Mouse (Mus musculus): Measurements from ENCODE around the gene Slc25a3. TPM values are rescaled to one million over a fixed set of nuclear protein-coding genes. Genes with fewer than 3 reads are reported as not detected.

Gene Slc25a3
- total RNA-seq, 2 experiments from 2014 or later, result 1,091 to 1,914 TPM

DNA sequence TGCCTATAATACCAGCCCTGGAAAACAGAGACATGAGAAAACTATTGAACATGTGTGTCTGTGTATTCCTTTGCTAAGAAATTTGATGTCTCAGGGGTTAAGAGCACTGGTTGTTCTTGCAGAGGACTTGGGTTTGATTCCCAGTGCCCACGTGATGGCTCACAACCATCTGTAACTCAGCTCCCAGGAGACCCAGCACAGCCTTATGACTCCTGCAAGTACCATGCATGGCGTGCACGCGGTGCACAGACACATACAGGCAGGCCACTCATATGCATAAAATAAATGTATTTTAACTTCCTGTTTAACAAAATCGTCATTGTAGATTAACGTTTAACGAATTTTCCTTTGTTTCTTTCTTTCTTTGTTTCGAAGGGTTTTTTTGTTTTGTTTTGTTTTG lies 25.8 kb downstream of the Slc25a3 start:
- no peak for DNase-seq

- DNase-seq, result no peak
Measured at GRCm38 (mm10) chr10:91094251-91095104, 29.4 kb downstream of the Slc25a3 start.

DNA sequence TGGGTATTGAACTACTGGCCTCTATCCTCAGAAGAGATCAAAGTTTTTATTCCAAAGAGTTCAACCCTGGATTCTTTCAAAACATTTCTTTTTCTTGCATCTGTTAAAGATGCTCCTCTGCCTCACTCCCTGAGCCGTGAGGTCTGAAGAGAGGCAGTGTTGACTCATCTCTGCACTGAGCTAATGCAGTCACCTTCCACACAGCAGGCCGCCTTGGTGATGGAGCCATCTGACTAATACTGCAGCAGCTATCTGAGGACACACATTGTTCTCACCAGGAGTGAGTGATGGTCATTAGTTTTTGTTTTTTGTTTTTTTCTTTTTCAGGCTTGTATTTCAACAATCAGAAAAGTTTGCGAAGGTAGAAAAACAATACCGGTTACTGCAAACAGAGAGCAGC lies 31.0 kb downstream of the Slc25a3 start:
- DNase-seq, result peak; percentile 18 to 27

DNA sequence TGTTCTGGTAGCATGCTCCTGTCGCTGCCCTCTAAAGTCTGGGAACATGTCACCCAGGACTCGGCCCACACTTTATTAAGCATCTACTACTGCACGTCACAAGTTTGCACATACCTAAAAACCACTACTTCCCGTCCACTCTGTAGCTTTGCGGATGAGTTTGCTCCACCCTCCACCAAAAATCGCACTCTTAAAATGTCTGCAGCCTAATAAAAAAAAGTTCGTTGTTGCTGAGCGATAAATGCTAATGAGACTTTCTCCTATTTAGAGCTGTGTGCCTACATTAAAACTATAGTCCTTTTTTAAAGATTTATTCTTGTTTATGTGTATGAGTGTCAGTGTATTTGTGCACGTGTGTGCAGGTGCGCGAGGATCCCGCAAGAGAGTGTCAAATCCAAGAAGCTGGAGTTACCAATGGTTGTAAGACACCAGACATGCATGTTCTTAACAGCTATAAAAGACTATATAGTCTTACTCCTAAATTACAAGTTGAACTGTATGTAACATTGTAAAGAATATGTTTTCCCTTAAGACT lies 40.4 kb downstream of the Slc25a3 start:
- no peak for DNase-seq

GRCm38 (mm10) chr10:91082550-91083392 lies 41.1 kb downstream of the Slc25a3 start, which contains the start of the genes Apaf1 and Ikbip:
TSS of gene Apaf1 (minus strand) at chr10:91082770.
TSS of gene Ikbip (plus strand) at chr10:91082940.
- peak; percentile 100 for DNase-seq

DNA sequence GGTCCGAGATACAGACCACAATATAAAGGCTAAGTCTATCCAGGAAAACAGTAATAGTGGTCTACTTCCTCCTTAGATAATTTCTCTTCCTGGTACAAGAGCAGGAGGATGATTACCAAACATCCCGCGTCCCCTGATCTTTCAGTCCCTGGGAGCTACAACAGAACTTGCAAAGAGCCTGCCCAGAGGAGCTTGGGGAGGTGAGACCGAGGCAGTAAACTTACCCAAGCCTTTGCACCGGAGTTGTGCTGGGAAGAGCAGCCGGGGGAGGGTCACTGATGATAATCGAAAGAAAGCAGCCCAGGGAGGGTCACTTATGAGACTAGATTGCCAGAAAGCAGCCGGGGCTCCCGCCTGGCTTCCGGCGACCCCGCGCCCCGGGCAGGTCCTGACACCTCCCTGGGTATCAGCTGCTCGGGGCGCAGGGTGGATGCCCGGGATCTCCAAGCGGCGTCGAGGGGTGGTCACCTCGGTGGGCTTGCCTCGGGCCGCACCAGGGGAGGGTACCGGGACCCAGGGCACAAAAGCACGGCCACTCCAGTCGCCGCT lies 41.8 kb downstream of the Slc25a3 start:
- DNase-seq, result peak in 1 of 2 experiments; percentile 47

- no peak for DNase-seq
Measured at GRCm38 (mm10) chr10:91080540-91080939, 43.3 kb downstream of the Slc25a3 start.

GRCm38 (mm10) chr10:91076667-91077066 lies 47.2 kb downstream of the Slc25a3 start:
- no peak for DNase-seq

- DNase-seq, result no peak
Measured at GRCm38 (mm10) chr10:91073345-91073744, 50.5 kb downstream of the Slc25a3 start.

GRCm38 (mm10) chr10:91071768-91072167 lies 52.1 kb downstream of the Slc25a3 start:
- no peak for DNase-seq

Other genes starting within 250 kb of the Slc25a3 start
- 10 to 100 TPM in 1 of 2 experiments, 1 to 10 TPM in 1; 8.2 to 10.3 TPM for gene Apaf1, start 41.3 kb downstream of the Slc25a3 start, total RNA-seq (2021)
- 10 to 100 TPM; 32.0 to 36.9 TPM for gene Ikbip, start 41.1 kb downstream of the Slc25a3 start, total RNA-seq (2021)
- 100 to 1,000 TPM in 1 of 2 experiments, 10 to 100 TPM in 1; 95.1 to 105 TPM for gene Tmpo, start 57.3 kb upstream of the Slc25a3 start, total RNA-seq (2021)

Measured in adrenal gland, postnatal 36 days (tissue).